Mouse (Mus musculus) kidney, postnatal 0 days (tissue): ENCODE results near the gene Relb. TPM values are rescaled to one million over a fixed set of nuclear protein-coding genes. Genes with fewer than 3 reads are reported as not detected.

Experiments
- ATAC-seq: fragments of 200-750 bp; cut with Nextera tagmentation; replicated peaks from 2 replicates; pipeline ENCODE4 v1.8.0; 2017; ENCODE audit warnings: low read depth, moderate number of reproducible peaks, moderate TSS enrichment, moderate library complexity; ENCODE audit not compliant: low FRiP score
- DNase-seq: peaks from one replicate; pipeline ENCODE4 v3.0.0-alpha.2; 2016; ENCODE audit warnings: low spot score
- H3K27ac ChIP-seq: fragments of 300-500 bp; sonication (generic); 2 replicates; pipeline ENCODE4 v1.5.1; 2014; ENCODE audit warnings: mild to moderate bottlenecking
- H3K27me3 ChIP-seq: fragments of 300-500 bp; sonication (generic); 2 replicates; pipeline ENCODE4 v1.6.1; 2014; ENCODE audit warnings: low read length, mixed read lengths; ENCODE audit not compliant: insufficient read depth
- H3K36me3 ChIP-seq: fragments of 300-500 bp; sonication (generic); 2 replicates; pipeline ENCODE4 v1.6.1; 2014; ENCODE audit warnings: low read length, mixed read lengths; ENCODE audit not compliant: insufficient read depth
- H3K4me1 ChIP-seq: fragments of 300-500 bp; sonication (generic); replicated peaks from 2 replicates; pipeline ENCODE4 v1.6.1; 2014; ENCODE audit warnings: antibody characterized with exemption, low read length, mixed read lengths; ENCODE audit not compliant: insufficient read depth
- H3K4me2 ChIP-seq: fragments of 300-500 bp; sonication (generic); 2 replicates; pipeline ENCODE4 v1.6.1; 2014; ENCODE audit warnings: mild to moderate bottlenecking, low read length, moderate library complexity, mixed read lengths
- H3K4me3 ChIP-seq: fragments of 300-500 bp; sonication (generic); replicated peaks from 2 replicates; pipeline ENCODE4 v1.5.1; 2014; ENCODE audit warnings: low read depth, low read length
- H3K9ac ChIP-seq: fragments of 300-500 bp; sonication (generic); 2 replicates; pipeline ENCODE4 v1.6.1; 2014; ENCODE audit warnings: low read depth, low read length
- H3K9me3 ChIP-seq: fragments of 300-500 bp; sonication (generic); replicated peaks from 2 replicates; pipeline ENCODE4 v1.6.1; 2016; ENCODE audit warnings: low read length, inconsistent platforms, mixed read lengths
- CTCF ChIP-seq: IDR thresholded peaks from 2 replicates; pipeline ENCODE4 v1.5.1; 2016; ENCODE audit warnings: antibody characterized with exemption, low read depth, mild to moderate bottlenecking, moderate library complexity
- WGBS: fragments of 180-500 bp; shearing (Covaris S2); extraction: QIAGEN DNeasy Blood & Tissue Kit; methylation state at CpG from one replicate; pipeline ENCODE4 v1.1.7; 2014; 5-methylcytosine and 5-hydroxymethylcytosine counted together
- polyA plus RNA-seq: library from polyadenylated mRNA; unstranded; fragments of >200 nt; fragmentation: Nextera tagmentation; extraction: Ambion mirVana; gene quantifications from 2 replicates; pipeline ENCODE4 v1.2.1, GENCODE M21; 2015

The Relb gene
- polyA plus RNA-seq, 1 experiment from 2014 or later = 10.6 TPM

- Histone ChIP-seq H3K4me2 (no peak overlapping the region), H3K27ac (no peak overlapping the region), H3K9ac (no peak overlapping the region), H3K36me3 (no peaks in the 10 kb centered on the region), H3K27me3 (no peaks in the 10 kb centered on the region), H3K4me1 (no peaks in the 10 kb centered on the region), H3K4me3 (no peak overlapping the region), H3K9me3 (no peaks in the 10 kb centered on the region)
- no peak for TF ChIP-seq CTCF
- DNase-seq (no peak), ATAC-seq (no peak)
- 76% methylated on average over 2 of the region's 2 CpGs for WGBS
These were observed 5.8 kb downstream of the Relb start for GRCm38 (mm10) chr7:19623433-19623832.

- H3K4me2 ChIP-seq = no peak overlapping the region
- no peak for ATAC-seq
- no peaks in the 10 kb centered on the region for H3K4me1 ChIP-seq
- DNase-seq = no peak
- TF ChIP-seq CTCF = no peak
- WGBS = 36% methylated on average over 6 of the region's 6 CpGs
- H3K36me3 ChIP-seq = no peaks in the 10 kb centered on the region
- H3K27me3 ChIP-seq = no peaks in the 10 kb centered on the region
- H3K9me3 ChIP-seq = no peaks in the 10 kb centered on the region
- H3K27ac ChIP-seq = no peak overlapping the region
- no peak overlapping the region for H3K9ac ChIP-seq
- no peak overlapping the region for H3K4me3 ChIP-seq
These were observed 7.0 kb downstream of the Relb start for GRCm38 (mm10) chr7:19622241-19622640.

- Histone ChIP-seq H3K27ac (no peak overlapping the region), H3K4me2 (no peak overlapping the region), H3K9me3 (no peaks in the 10 kb centered on the region), H3K4me1 (no peaks in the 10 kb centered on the region), H3K27me3 (no peaks in the 10 kb centered on the region), H3K4me3 (no peak overlapping the region), H3K36me3 (no peaks in the 10 kb centered on the region), H3K9ac (no peak overlapping the region)
- WGBS = 92% methylated on average over 7 of the region's 7 CpGs
- no peak for TF ChIP-seq CTCF
- ATAC-seq (no peak), DNase-seq (no peak)
These were observed 8.4 kb downstream of the Relb start for GRCm38 (mm10) chr7:19620811-19621210.

GRCm38 (mm10) chr7:19619004-19619801 lies 10.0 kb downstream of the Relb start:
- Histone ChIP-seq H3K4me1 (no peaks in the 10 kb centered on the region), H3K27ac (0 out of 2 replicates have a peak overlapping the region, but pooled peaks have one; percentile 34), H3K4me2 (peak overlapping the region; percentile 60), H3K9ac (peak overlapping the region; percentile 47), H3K27me3 (no peaks in the 10 kb centered on the region), H3K4me3 (peak overlapping the region; percentile 28), H3K9me3 (no peaks in the 10 kb centered on the region), H3K36me3 (no peaks in the 10 kb centered on the region)
- peak; percentile 91 for TF ChIP-seq CTCF
- WGBS = 6% methylated on average over 34 of the region's 35 CpGs
- DNase-seq = peak; percentile 96
- peak; percentile 86 for ATAC-seq

- no peaks in the 10 kb centered on the region for H3K4me1 ChIP-seq
- no peak overlapping the region for H3K9ac ChIP-seq
- DNase-seq = no peak
- no peak overlapping the region for H3K4me3 ChIP-seq
- no peaks in the 10 kb centered on the region for H3K27me3 ChIP-seq
- H3K27ac ChIP-seq = no peak overlapping the region
- no peak for ATAC-seq
- WGBS = 84% methylated on average over 12 of the region's 12 CpGs
- 0 out of 2 replicates have a peak, but pooled peaks cover 3% of the 10 kb centered on the region for H3K36me3 ChIP-seq
- H3K4me2 ChIP-seq = no peak overlapping the region
- no peak for TF ChIP-seq CTCF
- no peaks in the 10 kb centered on the region for H3K9me3 ChIP-seq
These were observed 14.1 kb downstream of the Relb start for GRCm38 (mm10) chr7:19615036-19615577.

- Histone ChIP-seq H3K4me1 (no peaks in the 10 kb centered on the region), H3K27ac (no peak overlapping the region), H3K27me3 (no peaks in the 10 kb centered on the region), H3K9ac (no peak overlapping the region), H3K4me2 (no peak overlapping the region), H3K4me3 (no peak overlapping the region), H3K9me3 (no peaks in the 10 kb centered on the region), H3K36me3 (0 out of 2 replicates have a peak, but pooled peaks cover 3% of the 10 kb centered on the region)
- WGBS = 79% methylated on average over 5 of the region's 5 CpGs
- ATAC-seq = no peak
- TF ChIP-seq CTCF = peak; percentile 32; the same call in 1 of the 2 replicates
- DNase-seq = no peak
These were observed 18.3 kb downstream of the Relb start for GRCm38 (mm10) chr7:19610969-19611368.
